Mouse (Mus musculus) embryo, embryonic 11 days (tissue): ENCODE data around the gene Luzp1.

Source experiments
- DNase-seq: peaks from one replicate; pipeline ENCODE4 v3.0.0-alpha.2; 2015

Luzp1 gene

GRCm38 (mm10) chr4:136469371-136469903 is at the start of gene Luzp1:
Gene Luzp1 (plus strand): TSS chr4:136469761.
- peak; percentile 94 for DNase-seq

GRCm38 (mm10) chr4:136423224-136423623 is 46.3 kb upstream of the Luzp1 start, which contains the start of gene Htr1d:
Gene Htr1d (plus strand): TSS chr4:136423524.
- DNase-seq: no peak

GRCm38 (mm10) chr4:136424120-136424999 is 45.2 kb upstream of the Luzp1 start:
- DNase-seq: peak; percentile 54

GRCm38 (mm10) chr4:136425000-136425288 is 44.6 kb upstream of the Luzp1 start:
- peak; percentile 51 for DNase-seq

GRCm38 (mm10) chr4:136430609-136431375 is 38.8 kb upstream of the Luzp1 start:
- no peak for DNase-seq

- DNase-seq: peak; percentile 90
Measured at GRCm38 (mm10) chr4:136431376-136431693, 38.2 kb upstream of the Luzp1 start.

GRCm38 (mm10) chr4:136434029-136434428 is 35.5 kb upstream of the Luzp1 start:
- DNase-seq: no peak

- DNase-seq: no peak
Measured at GRCm38 (mm10) chr4:136439106-136439505, 30.5 kb upstream of the Luzp1 start.

GRCm38 (mm10) chr4:136441354-136442043 is 28.1 kb upstream of the Luzp1 start:
- no peak for DNase-seq

- DNase-seq: no peak
Measured at GRCm38 (mm10) chr4:136444561-136444960, 25.0 kb upstream of the Luzp1 start.

- DNase-seq: no peak
Measured at GRCm38 (mm10) chr4:136449795-136450194, 19.8 kb upstream of the Luzp1 start.

- DNase-seq: no peak
Measured at GRCm38 (mm10) chr4:136450271-136450670, 19.3 kb upstream of the Luzp1 start.

- no peak for DNase-seq
Measured at GRCm38 (mm10) chr4:136451564-136451963, 18.0 kb upstream of the Luzp1 start.

- DNase-seq: no peak
Measured at GRCm38 (mm10) chr4:136452286-136452685, 17.3 kb upstream of the Luzp1 start.

GRCm38 (mm10) chr4:136452792-136453191 is 16.8 kb upstream of the Luzp1 start:
- DNase-seq: no peak

- peak; percentile 87 for DNase-seq
Measured at GRCm38 (mm10) chr4:136454850-136455260, 14.7 kb upstream of the Luzp1 start.

GRCm38 (mm10) chr4:136456516-136457218 is 12.9 kb upstream of the Luzp1 start:
- no peak for DNase-seq

- DNase-seq: no peak
Measured at GRCm38 (mm10) chr4:136458276-136458675, 11.3 kb upstream of the Luzp1 start.

GRCm38 (mm10) chr4:136459210-136459609 is 10.4 kb upstream of the Luzp1 start:
- DNase-seq: no peak

- no peak for DNase-seq
Measured at GRCm38 (mm10) chr4:136461206-136461605, 8.4 kb upstream of the Luzp1 start.

GRCm38 (mm10) chr4:136461761-136462085 is 7.8 kb upstream of the Luzp1 start:
- peak; percentile 33 for DNase-seq

GRCm38 (mm10) chr4:136462086-136462838 is 7.3 kb upstream of the Luzp1 start, which contains the start of gene 6030445D17Rik:
Gene 6030445D17Rik (plus strand): TSS chr4:136462250.
- DNase-seq: peak; percentile 80
